Mouse (Mus musculus) embryonic facial prominence, embryonic 11.5 days (tissue): Measurements from ENCODE around the gene Adamtsl5. TPM values are rescaled to one million over a fixed set of nuclear protein-coding genes. Genes with fewer than 3 reads are reported as not detected.

Experiments used
- ATAC-seq: fragments of 200-750 bp; cut with Nextera tagmentation; replicated peaks from 2 replicates; pipeline ENCODE4 v1.8.0; 2017; ENCODE audit warnings: low read depth; ENCODE audit not compliant: insufficient number of reproducible peaks, low FRiP score, low TSS enrichment
- DNase-seq: peaks from one replicate; pipeline ENCODE4 v3.0.0-alpha.2; 2015; ENCODE audit warnings: low spot score
- H3K27ac ChIP-seq: fragments of 300-500 bp; sonication (generic); replicated peaks from 2 replicates; pipeline ENCODE4 v1.5.1; 2014; ENCODE audit warnings: mild to moderate bottlenecking, low read depth, low read length, control low read depth
- H3K27me3 ChIP-seq: fragments of 300-500 bp; sonication (generic); 2 replicates; pipeline ENCODE4 v1.6.1; 2014; ENCODE audit warnings: mild to moderate bottlenecking, low read length, moderate library complexity, mixed read lengths; ENCODE audit not compliant: control insufficient read depth, insufficient read depth
- H3K36me3 ChIP-seq: fragments of 300-500 bp; sonication (generic); replicated peaks from 2 replicates; pipeline ENCODE4 v1.6.1; 2014; ENCODE audit warnings: low read depth, mild to moderate bottlenecking, low read length, moderate library complexity, mixed read lengths; ENCODE audit not compliant: control insufficient read depth, insufficient read depth
- H3K4me1 ChIP-seq: fragments of 300-500 bp; sonication (generic); 2 replicates; pipeline ENCODE4 v1.6.1; 2014; ENCODE audit warnings: low read length, mixed read lengths; ENCODE audit not compliant: control insufficient read depth, insufficient read depth
- H3K4me2 ChIP-seq: fragments of 300-500 bp; sonication (generic); 2 replicates; pipeline ENCODE4 v1.6.1; 2014; ENCODE audit warnings: low read depth, mild to moderate bottlenecking, control low read depth, low read length, moderate library complexity
- H3K4me3 ChIP-seq: fragments of 300-500 bp; sonication (generic); 2 replicates; pipeline ENCODE4 v1.5.1; 2014; ENCODE audit warnings: low read depth, low read length, control low read depth
- H3K9ac ChIP-seq: fragments of 300-500 bp; sonication (generic); replicated peaks from 2 replicates; pipeline ENCODE4 v1.6.1; 2014; ENCODE audit warnings: mild to moderate bottlenecking, control low read depth, low read length
- H3K9me3 ChIP-seq: fragments of 300-500 bp; sonication (generic); replicated peaks from 2 replicates; pipeline ENCODE4 v1.6.1; 2016; ENCODE audit warnings: mild to moderate bottlenecking, low read length, inconsistent platforms, mixed read lengths; ENCODE audit not compliant: control insufficient read depth
- WGBS: fragments of 180-500 bp; shearing (Covaris S2); extraction: QIAGEN DNeasy Blood & Tissue Kit; methylation state at CpG from one replicate; pipeline ENCODE4 v1.1.7; 2014; 5-methylcytosine and 5-hydroxymethylcytosine counted together
- polyA plus RNA-seq: library from polyadenylated mRNA; unstranded; fragments of >200 nt; fragmentation: Nextera tagmentation; extraction: Ambion mirVana; gene quantifications from 2 replicates; pipeline ENCODE4 v1.2.1, GENCODE M21; 2014

Gene Adamtsl5
- polyA plus RNA-seq, 1 experiment from 2014 or later, result 0.14 TPM

DNA sequence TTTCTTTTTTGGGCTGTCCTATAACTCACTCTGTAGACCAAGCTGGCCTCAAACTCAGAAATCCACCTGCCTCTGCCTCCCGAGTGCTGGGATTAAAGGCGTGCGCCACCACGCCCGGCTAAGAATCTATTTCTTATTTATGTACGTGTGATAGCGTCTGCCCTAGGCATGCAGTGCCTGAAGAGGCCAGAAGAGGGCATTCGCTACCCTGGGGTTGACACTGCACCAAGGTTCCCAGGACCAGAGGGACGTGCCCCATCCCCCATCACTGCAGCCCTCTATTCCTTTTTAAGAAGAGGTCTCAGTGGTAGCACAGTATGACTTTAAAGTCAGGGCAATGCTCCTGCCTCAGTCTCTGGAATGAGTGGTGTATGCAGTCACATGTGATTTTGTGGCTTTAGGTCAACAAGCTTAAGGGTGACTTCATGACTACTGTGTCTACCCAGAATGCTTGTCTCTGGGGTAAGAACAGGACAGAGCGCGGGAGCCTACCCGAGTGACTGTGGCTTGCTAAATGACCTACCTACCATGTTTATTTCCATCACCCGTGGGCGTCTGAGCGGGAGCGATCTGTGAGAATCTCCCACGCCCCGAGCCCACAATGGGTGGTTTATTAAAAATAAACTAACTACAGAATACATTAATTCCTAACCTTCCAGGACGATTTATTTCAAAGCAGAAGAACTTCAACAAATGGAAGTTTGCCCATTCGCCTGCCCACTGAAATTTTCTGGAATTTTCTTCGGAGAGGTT is 22.0 kb upstream of the Adamtsl5 start:
- Histone ChIP-seq H3K36me3 (no peaks in the 10 kb centered on the region), H3K4me3 (no peak overlapping the region), H3K27me3 (no peaks in the 10 kb centered on the region), H3K4me2 (no peak overlapping the region), H3K9ac (no peak overlapping the region), H3K9me3 (no peaks in the 10 kb centered on the region), H3K27ac (no peak overlapping the region), H3K4me1 (no peaks in the 10 kb centered on the region)
- DNase-seq, result no peak
- WGBS, result 81% methylated on average over 21 of the region's 21 CpGs
- ATAC-seq, result no peak

GRCm38 (mm10) chr10:80368392-80368791 is 20.2 kb upstream of the Adamtsl5 start:
- Histone ChIP-seq H3K4me1 (no peaks in the 10 kb centered on the region), H3K27me3 (peaks cover 7% of the 10 kb centered on the region), H3K9me3 (no peaks in the 10 kb centered on the region), H3K9ac (no peak overlapping the region), H3K4me3 (no peak overlapping the region), H3K36me3 (no peaks in the 10 kb centered on the region), H3K4me2 (no peak overlapping the region), H3K27ac (no peak overlapping the region)
- no peak for ATAC-seq
- 90% methylated on average over 6 of the region's 6 CpGs for WGBS
- DNase-seq, result no peak

DNA sequence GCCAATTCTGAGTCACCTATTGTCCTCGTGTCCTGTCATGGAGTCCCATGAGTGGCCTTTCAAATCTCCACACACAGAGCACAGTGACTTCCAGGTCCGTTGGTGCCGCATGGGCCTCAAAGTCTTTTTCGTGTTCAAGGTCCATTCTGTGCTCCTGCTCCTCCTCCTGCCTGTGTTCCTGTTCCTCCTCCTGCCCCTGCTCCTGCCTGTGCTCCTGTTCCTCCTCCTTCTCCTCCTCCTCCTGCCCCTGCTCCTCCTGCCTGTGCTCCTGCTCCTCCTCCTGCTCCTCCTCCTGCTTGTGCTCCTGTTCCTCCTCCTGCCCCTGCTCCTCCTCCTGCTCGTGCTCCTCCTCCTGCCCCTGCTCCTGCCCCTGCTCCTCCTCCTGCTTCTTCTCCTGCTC is 19.7 kb upstream of the Adamtsl5 start:
- H3K9ac ChIP-seq, result no peak overlapping the region
- 61% methylated on average over 5 of the region's 5 CpGs for WGBS
- DNase-seq (no peak), ATAC-seq (no peak)
- no peaks in the 10 kb centered on the region for H3K36me3 ChIP-seq
- H3K27me3 ChIP-seq, result peaks cover 7% of the 10 kb centered on the region
- no peak overlapping the region for H3K27ac ChIP-seq
- H3K4me3 ChIP-seq, result no peak overlapping the region
- no peaks in the 10 kb centered on the region for H3K4me1 ChIP-seq
- no peaks in the 10 kb centered on the region for H3K9me3 ChIP-seq
- H3K4me2 ChIP-seq, result no peak overlapping the region

DNA sequence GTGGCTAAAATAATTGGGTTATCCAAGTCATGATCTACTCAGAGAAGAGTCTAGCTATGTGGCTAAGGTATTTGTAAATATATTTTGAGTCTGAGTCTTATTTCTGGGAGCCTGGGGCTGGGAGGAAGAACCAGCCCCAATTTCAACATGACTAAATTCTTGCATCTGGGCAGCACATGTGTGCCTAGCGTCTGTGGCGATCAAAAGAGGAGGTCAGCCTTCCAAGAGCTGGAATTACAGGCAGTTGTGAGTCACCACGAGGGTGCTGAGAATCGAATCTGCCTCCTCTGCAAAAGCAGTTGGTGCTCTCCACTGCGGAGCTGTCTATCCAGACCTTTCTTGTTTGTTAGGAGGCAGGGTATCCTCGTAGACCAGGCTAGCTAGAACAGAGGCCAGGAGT is 17.5 kb upstream of the Adamtsl5 start:
- no peak overlapping the region for H3K9ac ChIP-seq
- no peaks in the 10 kb centered on the region for H3K9me3 ChIP-seq
- ATAC-seq (no peak), DNase-seq (no peak)
- H3K4me3 ChIP-seq, result no peak overlapping the region
- no peaks in the 10 kb centered on the region for H3K36me3 ChIP-seq
- no peak overlapping the region for H3K27ac ChIP-seq
- WGBS, result 58% methylated on average over 6 of the region's 6 CpGs
- no peaks in the 10 kb centered on the region for H3K4me1 ChIP-seq
- H3K27me3 ChIP-seq, result peaks cover 7% of the 10 kb centered on the region
- no peak overlapping the region for H3K4me2 ChIP-seq

GRCm38 (mm10) chr10:80363734-80364133 is 15.5 kb upstream of the Adamtsl5 start:
- 38% methylated on average over 6 of the region's 6 CpGs for WGBS
- ATAC-seq, result no peak

GRCm38 (mm10) chr10:80357994-80358639 is 9.9 kb upstream of the Adamtsl5 start:
- H3K4me2 ChIP-seq, result peak overlapping the region; percentile 0; the same call in 1 of the 2 replicates
- peak overlapping the region; percentile 9; the same call in 1 of the 2 replicates for H3K4me3 ChIP-seq

More at GRCm38 (mm10) chr10:80363734-80364133, 15.5 kb upstream of the Adamtsl5 start:
- no peaks in the 10 kb centered on the region; the same call in 1 of the 2 replicates for H3K9me3 ChIP-seq
- H3K4me1 ChIP-seq, result no peaks in the 10 kb centered on the region
- no peak overlapping the region for H3K4me3 ChIP-seq
- no peak overlapping the region for H3K4me2 ChIP-seq
- DNase-seq, result no peak
- H3K27me3 ChIP-seq, result peaks cover 13% of the 10 kb centered on the region
- H3K27ac ChIP-seq, result no peak overlapping the region
- no peak overlapping the region for H3K9ac ChIP-seq
- H3K36me3 ChIP-seq, result no peaks in the 10 kb centered on the region

GRCm38 (mm10) chr10:80357336-80357735 is 9.1 kb upstream of the Adamtsl5 start:
- WGBS, result 28% methylated on average over 7 of the region's 7 CpGs
- no peak overlapping the region for H3K27ac ChIP-seq

More at GRCm38 (mm10) chr10:80357994-80358639, 9.9 kb upstream of the Adamtsl5 start:
- ATAC-seq (no peak; the same call in 1 of the 2 replicates), DNase-seq (no peak)
- Histone ChIP-seq H3K4me1 (peaks cover 7% of the 10 kb centered on the region), H3K9me3 (no peaks in the 10 kb centered on the region; the same call in 1 of the 2 replicates), H3K36me3 (no peaks in the 10 kb centered on the region), H3K27ac (no peak overlapping the region), H3K27me3 (peaks cover 50% of the 10 kb centered on the region), H3K9ac (no peak overlapping the region)
- WGBS, result 8% methylated on average over 31 of the region's 31 CpGs

GRCm38 (mm10) chr10:80356737-80357136 is 8.5 kb upstream of the Adamtsl5 start:
- H3K4me1 ChIP-seq, result peaks cover 7% of the 10 kb centered on the region
- DNase-seq (no peak), ATAC-seq (no peak)
- H3K36me3 ChIP-seq, result no peaks in the 10 kb centered on the region
- WGBS, result 1% methylated on average over 34 of the region's 34 CpGs
- H3K27ac ChIP-seq, result no peak overlapping the region
- H3K4me3 ChIP-seq, result peak overlapping the region; percentile 30
- peaks cover 62% of the 10 kb centered on the region for H3K27me3 ChIP-seq
- peak overlapping the region; percentile 57 for H3K4me2 ChIP-seq
- H3K9ac ChIP-seq, result peak overlapping the region; percentile 25; the same call in 1 of the 2 replicates
- H3K9me3 ChIP-seq, result no peaks in the 10 kb centered on the region; the same call in 1 of the 2 replicates

More at GRCm38 (mm10) chr10:80357336-80357735, 9.1 kb upstream of the Adamtsl5 start:
- ATAC-seq (no peak), DNase-seq (no peak)
- Histone ChIP-seq H3K9me3 (no peaks in the 10 kb centered on the region; the same call in 1 of the 2 replicates), H3K4me3 (no peak overlapping the region), H3K4me1 (peaks cover 7% of the 10 kb centered on the region), H3K36me3 (no peaks in the 10 kb centered on the region), H3K27me3 (peaks cover 57% of the 10 kb centered on the region), H3K4me2 (no peak overlapping the region), H3K9ac (no peak overlapping the region)
